Mouse (Mus musculus) heart, adult 8-10 months (tissue): ENCODE data around the gene 2210016F16Rik. TPM values are rescaled to one million over a fixed set of nuclear protein-coding genes. Genes with fewer than 3 reads are reported as not detected.
"Not testable (repeated sequence)": the region's sequence is repeated elsewhere in the genome, so short reads cannot be mapped to it uniquely, and the experiment has no call there.

Source experiments
- DNase-seq: peaks from one replicate; pipeline ENCODE4 v3.0.0; 2022; ENCODE audit warnings: low spot score
- microRNA-seq: library from miRNA; unstranded; fragments of <30 nt; microRNA quantifications from one replicate; pipeline ENCODE4 v1.2.0, GENCODE M21; 2022
- total RNA-seq, 4 experiments: library from RNA; stranded (reverse); gene quantifications; 2 replicates each; pipeline ENCODE4 v1.2.4; 2022

Gene 2210016F16Rik
- total RNA-seq, 4 experiments from 2014 or later, result 16.5 to 18.1 (median 17.0) TPM

DNA sequence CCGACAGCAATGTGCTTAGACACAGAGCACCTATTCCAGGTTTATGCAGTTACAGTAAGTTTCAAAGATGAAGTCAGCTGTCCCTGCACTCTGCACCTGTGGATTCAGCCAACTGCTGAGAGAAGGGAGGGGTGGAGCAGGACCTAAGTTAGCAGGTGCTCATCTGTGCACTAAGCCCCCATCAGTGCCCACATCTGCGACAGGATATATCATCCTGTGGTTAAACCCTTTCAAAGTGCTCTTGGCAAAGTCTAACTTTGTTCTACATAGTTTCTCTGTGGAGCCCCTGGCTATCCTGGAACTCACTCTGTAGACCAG lies 11.9 kb downstream of the 2210016F16Rik start:
- DNase-seq, result no peak

GRCm38 (mm10) chr13:58372278-58373152 lies 12.5 kb downstream of the 2210016F16Rik start:
- no peak for DNase-seq

- no peak for DNase-seq
Observed at GRCm38 (mm10) chr13:58368835-58369234, 16.2 kb downstream of the 2210016F16Rik start.

- no peak for DNase-seq
Observed at GRCm38 (mm10) chr13:58367641-58368040, 17.4 kb downstream of the 2210016F16Rik start.

- DNase-seq, result no peak
Observed at GRCm38 (mm10) chr13:58366373-58366772, 18.7 kb downstream of the 2210016F16Rik start.

DNA sequence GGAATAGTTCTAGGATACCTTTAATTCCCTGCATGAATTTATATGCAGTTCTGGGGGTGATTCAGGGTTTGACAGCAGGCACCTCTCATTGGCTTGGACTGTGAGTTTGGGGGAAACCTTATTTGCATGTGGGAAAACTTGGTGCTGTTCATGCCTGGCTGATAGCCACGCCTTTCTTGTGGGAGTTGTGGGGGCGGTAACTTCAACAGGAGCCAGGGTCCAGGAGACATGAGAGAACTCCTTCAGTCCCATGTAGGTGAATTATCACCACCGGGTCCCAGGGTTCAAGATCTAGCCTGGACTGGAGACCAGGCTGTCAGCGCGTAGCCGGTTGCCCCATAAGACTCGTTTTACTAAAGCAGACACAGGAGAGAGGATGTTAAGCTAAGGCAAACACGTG lies 19.8 kb downstream of the 2210016F16Rik start:
- not testable (repeated sequence) for DNase-seq

DNA sequence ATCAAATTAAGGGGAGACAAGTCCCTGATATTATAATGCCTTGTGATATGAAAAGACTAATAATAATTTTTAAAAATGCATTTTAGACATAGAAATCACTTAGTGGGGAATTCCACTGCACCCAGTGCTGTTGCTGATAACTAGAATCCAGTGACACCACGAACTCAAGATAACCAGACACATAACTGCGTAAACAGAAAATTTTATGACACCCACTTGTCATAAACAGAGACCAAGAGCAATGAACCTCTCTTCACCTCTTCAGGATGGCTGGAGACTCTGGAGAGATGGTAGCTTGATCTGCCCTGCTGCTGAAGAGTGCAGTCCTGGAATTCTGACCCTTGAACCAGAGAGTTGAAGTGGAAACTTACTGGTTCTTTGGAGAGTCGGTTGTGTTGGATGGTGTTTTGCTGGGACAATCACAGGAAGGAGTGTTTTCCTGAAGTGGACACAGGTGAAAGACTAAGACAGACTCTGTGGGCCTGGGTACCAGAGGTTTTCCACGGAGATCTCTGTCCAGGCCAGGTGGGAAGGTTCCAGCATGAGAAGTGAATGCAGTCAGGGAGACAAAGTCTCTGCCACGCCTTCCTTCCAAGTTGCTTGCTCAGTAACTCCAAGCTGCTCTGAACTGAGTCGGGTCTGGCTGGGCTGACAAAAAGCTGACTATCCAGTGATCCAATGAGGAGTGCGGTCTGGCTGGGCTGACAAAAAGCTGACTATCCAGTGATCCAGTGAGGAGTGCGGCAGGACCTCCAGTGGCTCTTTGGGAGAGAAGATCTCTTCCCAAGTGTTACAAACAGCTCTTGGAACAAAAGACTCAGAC lies 20.5 kb downstream of the 2210016F16Rik start:
- DNase-seq, result no peak

GRCm38 (mm10) chr13:58359304-58359653 lies 25.7 kb downstream of the 2210016F16Rik start:
- DNase-seq, result no peak

GRCm38 (mm10) chr13:58358629-58359303 lies 26.3 kb downstream of the 2210016F16Rik start, which contains the start of gene Kif27:
TSS of gene Kif27 (minus strand) at chr13:58359122.
- DNase-seq, result peak; percentile 73

- no peak for DNase-seq
Observed at GRCm38 (mm10) chr13:58352996-58353395, 32.0 kb downstream of the 2210016F16Rik start.

- DNase-seq, result no peak
Observed at GRCm38 (mm10) chr13:58350606-58351005, 34.4 kb downstream of the 2210016F16Rik start.

GRCm38 (mm10) chr13:58344505-58344904 lies 40.5 kb downstream of the 2210016F16Rik start:
- DNase-seq, result no peak

- DNase-seq, result no peak
Observed at GRCm38 (mm10) chr13:58337456-58337855, 47.6 kb downstream of the 2210016F16Rik start.

GRCm38 (mm10) chr13:58334116-58334515 lies 50.9 kb downstream of the 2210016F16Rik start:
- DNase-seq, result no peak

Small RNAs within 50 kb of the gene (microRNA-seq; reads per million reads assigned to microRNA genes)
- 15.7 reads per million, percentile 33 among the genes with 10 or more reads in this experiment for gene Mir7-1

Other genes with a start within 250 kb of the 2210016F16Rik start
- 10 to 100 TPM; 21.2 to 26.2 (median 24.6) TPM for gene Idnk, start 227.6 kb downstream of the 2210016F16Rik start, total RNA-seq
- 10 to 100 TPM; 46.8 to 51.6 (median 48.3) TPM for gene Ubqln1, start 169.6 kb downstream of the 2210016F16Rik start, total RNA-seq
- gene Gkap1, start 109.5 kb downstream of the 2210016F16Rik start, total RNA-seq, result 10 to 100 TPM; 18.4 to 28.5 (median 22.0) TPM
- gene Kif27, start 26.1 kb downstream of the 2210016F16Rik start, total RNA-seq, result under 1 TPM in 3 of 4 experiments, not detected in 1; 0.09 to 0.11 (median 0.11) TPM
- 10 to 100 TPM in 1 of 4 experiments, 1 to 10 TPM in 3; 9.0 to 10.5 (median 9.7) TPM for gene Rmi1, start 17.0 kb upstream of the 2210016F16Rik start, total RNA-seq
- gene Hnrnpk, start 18.1 kb upstream of the 2210016F16Rik start, total RNA-seq, result 100 to 1,000 TPM; 405 to 444 (median 422) TPM
- gene Slc28a3, start 225.7 kb upstream of the 2210016F16Rik start, total RNA-seq, result not detected